ENCODE assay signal across 9 mouse cellular contexts in the genomic region with DNA sequence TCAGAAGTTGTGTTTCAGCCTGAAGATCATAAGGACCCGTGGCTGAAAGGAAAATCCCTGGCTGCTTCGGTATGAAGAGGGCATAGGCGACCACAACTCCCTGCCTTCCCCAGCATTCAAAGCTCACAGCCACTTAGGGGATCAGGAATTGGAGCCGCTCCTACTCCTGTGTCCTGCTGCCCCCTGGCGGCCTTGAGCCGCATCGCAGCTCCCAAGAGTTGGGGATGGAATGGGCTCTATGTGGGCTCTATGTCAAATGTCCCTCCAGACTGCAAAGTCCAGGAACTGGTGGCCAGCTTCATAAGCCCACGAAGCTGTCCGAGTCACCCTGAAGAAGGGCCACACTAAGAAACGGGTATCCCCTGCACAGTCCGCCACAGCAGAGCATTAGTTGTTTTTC. TPM values are rescaled to one million over a fixed set of nuclear protein-coding genes. Genes with fewer than 3 reads are reported as not detected.
DNase-seq lines count a peak whose midpoint lies in the region; ATAC-seq lines count a peak whose summit lies in the region.
"Had no signal": no experiment of that assay in that cellular context is flagged by ENCODE, and none has a peak within 500 bp of the region (broad histone marks: within the 10 kb centered on the region; RNA-seq: fewer than 3 reads in every experiment).

No protein-coding gene starts in this region.

- H3K27me3 ChIP-seq in midbrain, embryonic 10.5 days (ENCODE audit: low read depth, poor library complexity, severe bottlenecking): peaks cover 26% of the 10 kb centered on the region

- intact Hi-C loops in left cerebral cortex, postnatal 14 days (cut with DNase I): loop anchor here (2.0 kb wide), 1 partner anchor 16 kb away; no protein-coding TSS in a partner anchor

- no peak overlapping the region for H3K4me3 ChIP-seq in midbrain, embryonic 10.5 days
- H3K4me3 ChIP-seq: limb, embryonic 13.5 days had no signal

- ATAC-seq in inflammation-experienced regulatory T-cells, adult 6 months: peak; percentile 67

- no peaks in the 10 kb centered on the region for H3K9me3 ChIP-seq in midbrain, embryonic 10.5 days (replicated peaks)
- H3K9me3 ChIP-seq: limb, embryonic 13.5 days had no signal

- H3K4me1 ChIP-seq in midbrain, embryonic 10.5 days: peaks cover 7% of the 10 kb centered on the region; the same call in 1 of the 2 replicates
- H3K4me1 ChIP-seq: limb, embryonic 13.5 days had no signal

- WGBS in midbrain, embryonic 10.5 days: 7% methylated on average over 11 of the region's 11 CpGs

- H3K36me3 ChIP-seq in midbrain, embryonic 10.5 days: no peaks in the 10 kb centered on the region
- H3K36me3 ChIP-seq: limb, embryonic 13.5 days had no signal

- no peak overlapping the region for H3K27ac ChIP-seq in midbrain, embryonic 10.5 days (replicated peaks)
- H3K27ac ChIP-seq: limb, embryonic 13.5 days had no signal

- DNase-seq in adipocyte (ENCODE audit: low spot score): peak; percentile 86
- peak; percentile 88 to 89 for DNase-seq in cerebellum, postnatal 36 days
- DNase-seq in gastrocnemius, adult 8-10 months (ENCODE audit: low spot score in 2 of 2): peak; percentile 78
- peak; percentile 80 to 91 for DNase-seq in left cerebral cortex, postnatal 14 days (ENCODE audit: low spot score in 2 of 2)
- DNase-seq in midbrain, embryonic 10.5 days (ENCODE audit: low spot score): peak; percentile 82
- DNase-seq in right cerebral cortex, postnatal 25 days: peak; percentile 79
- peak; percentile 83 to 84 for DNase-seq in urinary bladder, postnatal 36 days (ENCODE audit: low spot score in 2 of 2)

RNA-seq across cellular contexts. Expression of a gene that starts 12.2 kb away (rescaled TPM):
- 10 to 100 TPM; 31.3 to 52.9 (median 41.7) TPM for total RNA-seq in gastrocnemius, adult 8-10 months (2022)
- polyA plus RNA-seq in inflammation-experienced regulatory T-cells, adult 6 months (2017; shearing (Covaris generic)): 1,000 to 10,000 TPM; 4,089 to 4,363 (median 4,119) TPM
- 10 to 100 TPM; 18.1 to 18.5 TPM for total RNA-seq in left cerebral cortex, postnatal 14 days (2021)
- 55.3 and 61.1 TPM in 2 replicates for polyA plus RNA-seq in midbrain, embryonic 10.5 days (2016; fragmentation: Nextera tagmentation; extraction: Ambion mirVana)

RNA-seq across cellular contexts. Expression of a gene that starts 33.2 kb away (rescaled TPM):
- 10 to 100 TPM; 77.1 to 93.9 (median 81.7) TPM for total RNA-seq in gastrocnemius, adult 8-10 months (2022)
- 100 to 1,000 TPM; 194 to 276 (median 261) TPM for polyA plus RNA-seq in inflammation-experienced regulatory T-cells, adult 6 months (2017; shearing (Covaris generic))
- 100 to 1,000 TPM; 221 to 230 TPM for total RNA-seq in left cerebral cortex, postnatal 14 days (2021)
- 682 and 724 TPM in 2 replicates for polyA plus RNA-seq in midbrain, embryonic 10.5 days (2016; fragmentation: Nextera tagmentation; extraction: Ambion mirVana)

RNA-seq across cellular contexts. Expression of a gene that starts 39.2 kb away (rescaled TPM):
- 1 to 10 TPM; 6.3 to 8.6 (median 8.0) TPM for total RNA-seq in gastrocnemius, adult 8-10 months (2022)
- polyA plus RNA-seq in inflammation-experienced regulatory T-cells, adult 6 months (2017; shearing (Covaris generic)): 1 to 10 TPM; 1.7 to 3.3 (median 1.9) TPM
- 10 to 100 TPM; 12.2 to 14.3 TPM for total RNA-seq in left cerebral cortex, postnatal 14 days (2021)
- polyA plus RNA-seq in midbrain, embryonic 10.5 days (2016; fragmentation: Nextera tagmentation; extraction: Ambion mirVana): 9.9 and 11.7 TPM in 2 replicates

RNA-seq across cellular contexts. Expression of a gene that starts 41.3 kb away (rescaled TPM):
- total RNA-seq in gastrocnemius, adult 8-10 months (2022): 1 to 10 TPM; 1.3 to 2.3 (median 1.9) TPM
- polyA plus RNA-seq in inflammation-experienced regulatory T-cells, adult 6 months (2017; shearing (Covaris generic)): 1 to 10 TPM; 4.6 to 7.2 (median 5.9) TPM
- 100 to 1,000 TPM; 454 to 455 TPM for total RNA-seq in left cerebral cortex, postnatal 14 days (2021)
- polyA plus RNA-seq in midbrain, embryonic 10.5 days (2016; fragmentation: Nextera tagmentation; extraction: Ambion mirVana): 9.7 and 11.8 TPM in 2 replicates

RNA-seq across cellular contexts. Expression of a gene that starts 45.4 kb away (rescaled TPM):
- under 1 TPM in 3 of 4 experiments, not detected in 1; 0.17 to 0.65 (median 0.21) TPM for total RNA-seq in gastrocnemius, adult 8-10 months (2022)
- polyA plus RNA-seq in inflammation-experienced regulatory T-cells, adult 6 months (2017; shearing (Covaris generic)): under 1 TPM in 2 of 3 experiments, not detected in 1; 0.23 to 0.24 TPM
- under 1 TPM; 0.48 to 0.74 TPM for total RNA-seq in left cerebral cortex, postnatal 14 days (2021)
- polyA plus RNA-seq in midbrain, embryonic 10.5 days (2016; fragmentation: Nextera tagmentation; extraction: Ambion mirVana): not detected in 2 replicates
